Mouse (Mus musculus): Measurements from ENCODE around the gene St3gal4. TPM values are rescaled to one million over a fixed set of nuclear protein-coding genes. Genes with fewer than 3 reads are reported as not detected.

Gene St3gal4
- polyA plus RNA-seq (2016; fragmentation: Nextera tagmentation; extraction: Ambion mirVana): 27.9 and 30.1 TPM in 2 replicates

GRCm38 (mm10) chr9:35119168-35119567 lies at the start of gene St3gal4:
St3gal4 (minus strand) TSS chr9:35119268.
- H3K27ac ChIP-seq: peak within 1 kb of the TSS; percentile 98
- H3K4me3 ChIP-seq: peak within 1 kb of the TSS; percentile 77
- no peaks in the 10 kb centered on the region for H3K27me3 ChIP-seq (replicated peaks)
- no peaks in the 10 kb centered on the region for H3K9me3 ChIP-seq (replicated peaks)
- peaks cover 91% of the 10 kb centered on the region for H3K4me1 ChIP-seq
- H3K9ac ChIP-seq: peak within 1 kb of the TSS; percentile 91
- 78% methylated on average over 6 of the region's 6 CpGs for WGBS (ENCODE audit: insufficient replicate concordance)
- ATAC-seq: no peak
- peak within 1 kb of the TSS; percentile 89 for H3K4me2 ChIP-seq
- peaks cover 38% of the 10 kb centered on the region for H3K36me3 ChIP-seq

DNA sequence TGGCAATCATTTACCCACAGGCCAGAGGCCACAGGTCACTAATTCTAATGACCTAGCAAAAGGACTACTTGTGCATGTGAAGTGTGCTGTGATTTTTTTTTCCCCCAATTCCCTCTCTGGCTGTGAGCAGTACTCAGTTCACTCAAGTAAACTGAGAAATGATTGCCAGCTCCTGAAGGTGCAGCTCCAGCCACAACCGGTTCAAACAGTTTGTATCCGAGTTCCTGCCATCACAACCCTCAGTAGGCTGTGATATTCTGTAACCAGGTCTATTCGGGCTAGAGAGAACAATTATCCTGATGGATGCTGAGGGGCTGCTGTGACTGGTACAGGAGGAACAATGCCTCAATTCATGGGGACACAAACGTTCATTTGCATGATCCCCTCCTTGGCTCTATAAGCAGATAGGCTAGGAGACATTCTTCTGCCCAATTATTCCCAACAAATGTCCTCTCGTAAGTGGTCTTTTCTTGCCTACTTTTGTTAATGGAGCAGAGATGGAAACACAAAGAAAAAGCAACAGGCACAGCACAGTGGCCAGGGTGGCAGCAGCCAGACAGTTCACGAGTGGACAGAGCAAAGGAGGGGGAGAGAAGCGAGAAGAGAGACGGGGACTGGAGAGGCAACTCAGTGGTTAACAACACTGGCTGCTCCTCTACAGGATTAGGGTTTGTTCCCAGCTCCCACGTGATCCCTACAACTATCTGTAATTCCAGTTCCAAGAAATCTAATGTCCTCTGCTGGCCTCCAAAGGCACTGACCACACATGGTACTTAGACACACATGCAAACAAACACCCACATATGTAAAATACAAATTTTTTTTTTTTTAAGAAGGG lies 47.9 kb upstream of the St3gal4 start:
- no peak for ATAC-seq
- peaks cover 12% of the 10 kb centered on the region for H3K4me1 ChIP-seq
- H3K9me3 ChIP-seq (replicated peaks): no peaks in the 10 kb centered on the region
- no peak overlapping the region for H3K9ac ChIP-seq
- peaks cover 61% of the 10 kb centered on the region for H3K36me3 ChIP-seq
- H3K27ac ChIP-seq: peak overlapping the region; percentile 25
- no peaks in the 10 kb centered on the region for H3K27me3 ChIP-seq (replicated peaks)
- no peak overlapping the region for H3K4me2 ChIP-seq
- no peak overlapping the region for H3K4me3 ChIP-seq
- WGBS (ENCODE audit: insufficient replicate concordance): 70% methylated on average over 9 of the region's 9 CpGs

DNA sequence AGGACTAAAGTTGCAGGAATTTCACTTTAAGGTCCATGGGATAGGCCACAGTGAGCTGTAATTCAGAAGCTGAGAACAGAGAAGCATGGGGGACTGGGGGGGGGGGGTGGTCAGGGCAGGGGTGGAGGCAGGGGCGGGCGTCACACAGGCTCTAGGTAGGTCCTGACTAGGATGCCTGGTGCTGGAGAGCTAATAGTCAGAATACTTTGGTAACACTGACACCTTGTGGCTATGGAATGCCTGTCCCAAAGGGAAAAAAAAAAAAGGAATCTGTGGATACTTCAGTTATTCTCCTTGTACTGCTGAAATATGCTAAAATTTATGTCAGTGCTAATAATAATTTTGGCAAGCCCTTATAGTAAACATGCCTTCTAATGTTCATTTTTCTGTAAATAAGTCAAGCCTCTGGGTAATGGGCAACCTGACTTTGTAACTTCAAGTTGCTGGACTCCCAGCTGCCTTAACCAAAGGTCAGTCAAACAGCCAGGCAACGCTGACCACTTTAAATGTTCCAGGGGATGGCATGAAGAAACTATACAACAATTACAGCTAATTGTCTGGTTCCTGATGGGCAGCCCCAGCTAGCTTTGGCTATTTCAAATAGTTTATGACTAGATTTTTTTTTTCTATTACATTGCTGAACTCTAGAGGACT lies 47.2 kb upstream of the St3gal4 start:
- H3K4me2 ChIP-seq: no peak overlapping the region
- 0 out of 2 replicates have a peak, but pooled peaks have one; percentile 36 for ATAC-seq
- H3K27ac ChIP-seq: 0 out of 2 replicates have a peak overlapping the region, but pooled peaks have one; percentile 25
- peaks cover 59% of the 10 kb centered on the region for H3K36me3 ChIP-seq
- H3K4me1 ChIP-seq: peaks cover 10% of the 10 kb centered on the region
- 55% methylated on average over 3 of the region's 3 CpGs for WGBS (ENCODE audit: insufficient replicate concordance)
- no peaks in the 10 kb centered on the region for H3K9me3 ChIP-seq (replicated peaks)
- no peak overlapping the region for H3K4me3 ChIP-seq
- H3K27me3 ChIP-seq (replicated peaks): no peaks in the 10 kb centered on the region
- H3K9ac ChIP-seq: no peak overlapping the region

GRCm38 (mm10) chr9:35164142-35164874 lies 45.2 kb upstream of the St3gal4 start:
- H3K27ac ChIP-seq: no peak overlapping the region
- H3K4me3 ChIP-seq: no peak overlapping the region
- no peak for ATAC-seq
- H3K9ac ChIP-seq: no peak overlapping the region
- no peaks in the 10 kb centered on the region for H3K27me3 ChIP-seq (replicated peaks)
- WGBS (ENCODE audit: insufficient replicate concordance): 57% methylated on average over 5 of the region's 5 CpGs
- peaks cover 39% of the 10 kb centered on the region for H3K36me3 ChIP-seq
- peaks cover 10% of the 10 kb centered on the region for H3K4me1 ChIP-seq
- H3K9me3 ChIP-seq (replicated peaks): no peaks in the 10 kb centered on the region
- H3K4me2 ChIP-seq: no peak overlapping the region

DNA sequence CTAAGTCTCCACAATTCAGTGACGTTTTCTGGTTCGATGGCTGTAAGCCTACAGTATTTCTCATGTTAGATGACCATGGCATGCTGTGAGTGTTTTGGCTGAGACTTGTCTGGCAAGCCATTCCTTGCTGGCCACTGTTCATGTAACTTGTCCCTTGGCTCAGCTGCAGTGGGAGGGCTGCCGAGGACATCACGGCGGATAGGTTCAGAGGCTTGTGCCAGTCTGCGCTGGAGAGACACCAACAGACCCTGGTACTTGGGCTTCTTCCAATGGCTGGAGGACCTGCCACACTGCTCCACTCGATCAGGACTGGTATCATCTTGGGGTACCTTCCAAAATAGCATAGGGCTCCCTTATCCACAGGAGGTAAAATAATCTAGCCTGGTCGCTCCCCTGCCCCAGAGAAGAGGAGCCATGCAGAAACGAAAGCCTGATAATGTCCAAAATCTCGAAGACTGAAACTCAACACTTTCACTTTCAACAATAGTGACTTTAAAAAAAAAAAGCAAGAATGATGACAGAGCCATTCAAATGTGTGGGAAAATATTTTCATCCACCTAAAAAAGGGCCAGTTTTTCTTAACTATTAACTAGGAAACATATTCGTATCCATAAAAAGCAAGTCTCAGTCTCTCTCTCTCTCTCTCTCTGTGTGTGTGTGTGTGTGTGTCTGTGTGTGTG lies 44.1 kb upstream of the St3gal4 start:
- Histone ChIP-seq H3K27me3 (replicated peaks) (no peaks in the 10 kb centered on the region), H3K4me2 (no peak overlapping the region), H3K36me3 (peaks cover 30% of the 10 kb centered on the region), H3K9me3 (replicated peaks) (no peaks in the 10 kb centered on the region), H3K4me3 (no peak overlapping the region), H3K4me1 (peaks cover 10% of the 10 kb centered on the region), H3K27ac (0 out of 2 replicates have a peak overlapping the region, but pooled peaks have one; percentile 10), H3K9ac (no peak overlapping the region)
- WGBS (ENCODE audit: insufficient replicate concordance): 86% methylated on average over 11 of the region's 11 CpGs
- ATAC-seq: no peak

GRCm38 (mm10) chr9:35161721-35162120 lies 42.7 kb upstream of the St3gal4 start:
- 82% methylated on average over 7 of the region's 7 CpGs for WGBS (ENCODE audit: insufficient replicate concordance)
- H3K27ac ChIP-seq: no peak overlapping the region

DNA sequence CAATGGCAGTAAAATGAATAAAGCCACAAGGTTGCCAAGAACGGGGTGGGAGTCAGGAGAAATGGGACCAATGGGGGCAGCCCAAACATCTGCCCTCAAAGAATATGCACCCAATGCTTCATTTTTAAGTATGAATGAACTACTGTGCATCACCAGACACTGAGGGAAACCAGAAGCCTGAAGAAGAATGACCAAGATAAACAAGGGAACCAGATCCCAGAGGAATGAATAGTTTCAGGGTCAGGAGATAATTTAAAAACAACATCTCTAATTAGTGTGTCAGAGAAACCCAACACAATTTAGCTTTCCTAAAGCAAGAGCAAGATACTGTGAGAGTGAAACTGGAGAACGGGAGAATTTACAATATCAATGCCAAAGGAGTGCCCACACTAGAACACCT lies 41.6 kb upstream of the St3gal4 start:
- no peak for ATAC-seq
- no peaks in the 10 kb centered on the region for H3K9me3 ChIP-seq (replicated peaks)
- H3K36me3 ChIP-seq: peaks cover 27% of the 10 kb centered on the region
- peaks cover 6% of the 10 kb centered on the region for H3K4me1 ChIP-seq
- H3K27me3 ChIP-seq (replicated peaks): no peaks in the 10 kb centered on the region
- H3K9ac ChIP-seq: no peak overlapping the region
- H3K4me3 ChIP-seq: no peak overlapping the region
- H3K27ac ChIP-seq: peak overlapping the region; percentile 52
- H3K4me2 ChIP-seq: no peak overlapping the region
- 74% methylated on average over 2 of the region's 2 CpGs for WGBS (ENCODE audit: insufficient replicate concordance)

More at GRCm38 (mm10) chr9:35161721-35162120, 42.7 kb upstream of the St3gal4 start:
- Histone ChIP-seq H3K27me3 (replicated peaks) (no peaks in the 10 kb centered on the region), H3K9me3 (replicated peaks) (no peaks in the 10 kb centered on the region), H3K4me2 (no peak overlapping the region), H3K4me3 (no peak overlapping the region), H3K36me3 (peaks cover 23% of the 10 kb centered on the region), H3K4me1 (peaks cover 6% of the 10 kb centered on the region), H3K9ac (no peak overlapping the region)
- no peak for ATAC-seq

GRCm38 (mm10) chr9:35158477-35158876 lies 39.4 kb upstream of the St3gal4 start:
- no peak for ATAC-seq
- H3K36me3 ChIP-seq: peaks cover 20% of the 10 kb centered on the region
- H3K4me2 ChIP-seq: no peak overlapping the region
- H3K27ac ChIP-seq: no peak overlapping the region
- no peak overlapping the region for H3K4me3 ChIP-seq
- no peak overlapping the region for H3K9ac ChIP-seq
- H3K4me1 ChIP-seq: no peaks in the 10 kb centered on the region
- 69% methylated on average over 3 of the region's 3 CpGs for WGBS (ENCODE audit: insufficient replicate concordance)
- H3K9me3 ChIP-seq (replicated peaks): no peaks in the 10 kb centered on the region
- H3K27me3 ChIP-seq (replicated peaks): no peaks in the 10 kb centered on the region

- no peaks in the 10 kb centered on the region for H3K4me1 ChIP-seq
- no peak overlapping the region for H3K4me2 ChIP-seq
- no peak overlapping the region for H3K4me3 ChIP-seq
- no peak overlapping the region for H3K9ac ChIP-seq
- H3K9me3 ChIP-seq (replicated peaks): no peaks in the 10 kb centered on the region
- ATAC-seq: no peak
- H3K27me3 ChIP-seq (replicated peaks): no peaks in the 10 kb centered on the region
- no peak overlapping the region for H3K27ac ChIP-seq
- 73% methylated on average over 4 of the region's 4 CpGs for WGBS (ENCODE audit: insufficient replicate concordance)
- peaks cover 10% of the 10 kb centered on the region for H3K36me3 ChIP-seq
Observed at GRCm38 (mm10) chr9:35156862-35157261, 37.8 kb upstream of the St3gal4 start.

GRCm38 (mm10) chr9:35156002-35156710 lies 37.1 kb upstream of the St3gal4 start:
- Histone ChIP-seq H3K9ac (no peak overlapping the region), H3K36me3 (peaks cover 10% of the 10 kb centered on the region), H3K27me3 (replicated peaks) (no peaks in the 10 kb centered on the region), H3K9me3 (replicated peaks) (no peaks in the 10 kb centered on the region), H3K4me1 (no peaks in the 10 kb centered on the region), H3K4me2 (no peak overlapping the region), H3K4me3 (no peak overlapping the region), H3K27ac (no peak overlapping the region)
- 85% methylated on average over 5 of the region's 5 CpGs for WGBS (ENCODE audit: insufficient replicate concordance)
- no peak for ATAC-seq

- H3K36me3 ChIP-seq: peaks cover 10% of the 10 kb centered on the region
- no peak overlapping the region for H3K4me2 ChIP-seq
- H3K27ac ChIP-seq: no peak overlapping the region
- WGBS (ENCODE audit: insufficient replicate concordance): 63% methylated on average over 1 of the region's 1 CpGs
- ATAC-seq: no peak
- H3K4me1 ChIP-seq: no peaks in the 10 kb centered on the region
- no peak overlapping the region for H3K9ac ChIP-seq
- no peak overlapping the region for H3K4me3 ChIP-seq
- no peaks in the 10 kb centered on the region for H3K9me3 ChIP-seq (replicated peaks)
- no peaks in the 10 kb centered on the region for H3K27me3 ChIP-seq (replicated peaks)
Observed at GRCm38 (mm10) chr9:35152923-35153322, 33.9 kb upstream of the St3gal4 start.
